9 mouse cellular contexts compared by ENCODE assay signal in the genomic region with DNA sequence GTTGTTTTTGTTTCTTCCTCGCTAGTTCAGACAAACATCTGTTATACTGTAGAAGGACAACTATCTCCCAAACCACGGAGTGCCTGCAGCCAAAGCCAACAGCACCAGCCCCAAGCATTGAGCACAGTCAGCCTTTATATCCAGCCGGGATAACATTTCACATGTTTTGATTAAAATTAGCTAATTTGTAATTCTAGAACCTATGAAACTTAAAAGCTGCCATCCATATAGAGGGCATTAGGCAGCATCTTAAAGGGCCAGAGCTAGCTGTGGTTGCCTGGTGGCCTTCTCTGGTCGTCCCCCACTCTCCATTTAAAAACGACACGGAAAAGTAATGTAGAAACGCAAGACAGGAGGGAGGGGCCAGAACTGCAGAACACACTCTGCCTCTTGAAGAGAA. TPM values are rescaled to one million over a fixed set of nuclear protein-coding genes. Genes with fewer than 3 reads are reported as not detected.
A peak's percentile ranks its signal among the peaks of the same experiment; 100 is the strongest.
DNase-seq lines count a peak whose midpoint lies in the region; ATAC-seq and TF ChIP-seq lines count a peak whose summit lies in the region.
"Had no signal": no experiment of that assay in that cellular context is flagged by ENCODE, and none has a peak within 500 bp of the region (broad histone marks: within the 10 kb centered on the region; RNA-seq: fewer than 3 reads in every experiment).

No protein-coding gene starts in this region.

- no peaks in the 10 kb centered on the region for H3K36me3 ChIP-seq in neural tube, embryonic 11.5 days (ENCODE audit: control insufficient read depth, insufficient read depth, low read length)
- H3K36me3 ChIP-seq in heart, embryonic 13.5 days = no peaks in the 10 kb centered on the region
- H3K36me3 ChIP-seq in limb, embryonic 13.5 days = no peaks in the 10 kb centered on the region
- no peaks in the 10 kb centered on the region for H3K36me3 ChIP-seq in lung, postnatal 0 days (ENCODE audit: insufficient read depth, low read length)
- no peaks in the 10 kb centered on the region for H3K36me3 ChIP-seq in thymus, adult 2 months (ENCODE audit: control insufficient read depth, insufficient read depth, low read length)
- H3K36me3 ChIP-seq: liver, embryonic 13.5 days had no signal

- peaks cover 8% of the 10 kb centered on the region for H3K27me3 ChIP-seq in neural tube, embryonic 11.5 days (ENCODE audit: control insufficient read depth, insufficient read depth, low read length)
- H3K27me3 ChIP-seq in heart, embryonic 13.5 days (replicated peaks) = peaks cover 31% of the 10 kb centered on the region
- H3K27me3 ChIP-seq in limb, embryonic 13.5 days = peaks cover 23% of the 10 kb centered on the region
- H3K27me3 ChIP-seq in lung, postnatal 0 days (replicated peaks; ENCODE audit: insufficient read depth, low read length) = peaks cover 46% of the 10 kb centered on the region
- peaks cover 28% of the 10 kb centered on the region for H3K27me3 ChIP-seq in thymus, adult 2 months (ENCODE audit: control insufficient read depth, insufficient read depth, low read length)

- 4% methylated on average over 7 of the region's 7 CpGs for WGBS in neural tube, embryonic 11.5 days
- WGBS in heart, embryonic 13.5 days = 14% methylated on average over 7 of the region's 7 CpGs
- 2% methylated on average over 7 of the region's 7 CpGs for WGBS in limb, embryonic 13.5 days
- 12% methylated on average over 7 of the region's 7 CpGs for WGBS in lung, postnatal 0 days
- WGBS in thymus, adult 2 months = 13% methylated on average over 7 of the region's 7 CpGs

- no peak for TF ChIP-seq EP300 in lung, postnatal 0 days (IDR thresholded peaks at IDR 0.05)

- H3K27ac ChIP-seq in neural tube, embryonic 11.5 days (ENCODE audit: low read depth, low read length) = no peak overlapping the region
- no peak overlapping the region for H3K27ac ChIP-seq in heart, embryonic 13.5 days (replicated peaks)
- H3K27ac ChIP-seq in limb, embryonic 13.5 days = no peak overlapping the region
- H3K27ac ChIP-seq in lung, postnatal 0 days (ENCODE audit: low read length) = no peak overlapping the region
- H3K27ac ChIP-seq in thymus, adult 2 months (ENCODE audit: control insufficient read depth, insufficient read depth, low read length) = no peak overlapping the region
- H3K27ac ChIP-seq: liver, embryonic 13.5 days had no signal

- DNase-seq in neural tube, embryonic 11.5 days (ENCODE audit: low spot score) = no peak
- no peak for DNase-seq in neural tube, embryonic 10.5 days (ENCODE audit: extremely low spot score, low spot score)
- DNase-seq in urinary bladder, postnatal 14 days (ENCODE audit: low spot score) = no peak
- DNase-seq in ovary, adult 18-20 months (ENCODE audit: low spot score) = no peak
- no peak for DNase-seq in lung, postnatal 0 days (ENCODE audit: low spot score)
- no peak for DNase-seq in thymus, adult 2 months
- DNase-seq: liver, embryonic 13.5 days had no signal

- no peak for TF ChIP-seq POLR2A in thymus, adult 2 months (IDR thresholded peaks at IDR 0.05; ENCODE audit: control insufficient read depth, extremely low read depth, insufficient read depth, low read length, poor library complexity)

- peak overlapping the region; percentile 82 for H3K4me3 ChIP-seq in neural tube, embryonic 11.5 days (ENCODE audit: low read depth, low read length)
- H3K4me3 ChIP-seq in heart, embryonic 13.5 days = peak overlapping the region; percentile 90
- peak overlapping the region; percentile 89 for H3K4me3 ChIP-seq in limb, embryonic 13.5 days
- no peak overlapping the region for H3K4me3 ChIP-seq in lung, postnatal 0 days (ENCODE audit: low read depth, low read length)
- no peak overlapping the region for H3K4me3 ChIP-seq in thymus, adult 2 months (ENCODE audit: control insufficient read depth, insufficient read depth, low read length)

- H3K4me2 ChIP-seq in neural tube, embryonic 11.5 days (ENCODE audit: low read depth) = peak overlapping the region; percentile 93
- H3K4me2 ChIP-seq in heart, embryonic 13.5 days = peak overlapping the region; percentile 93
- H3K4me2 ChIP-seq in limb, embryonic 13.5 days (replicated peaks) = peak overlapping the region; percentile 84
- H3K4me2 ChIP-seq in lung, postnatal 0 days (replicated peaks; ENCODE audit: low read depth, low read length) = no peak overlapping the region

- TF ChIP-seq CTCF in lung, postnatal 0 days (IDR thresholded peaks at IDR 0.05) = no peak
- no peak for TF ChIP-seq CTCF in thymus, adult 2 months (IDR thresholded peaks at IDR 0.05; ENCODE audit: borderline replicate concordance, control insufficient read depth, extremely low read depth, insufficient read depth, low read length, poor library complexity)

- no peaks in the 10 kb centered on the region for H3K9me3 ChIP-seq in neural tube, embryonic 11.5 days (ENCODE audit: control insufficient read depth, low read length)
- H3K9me3 ChIP-seq in heart, embryonic 13.5 days = no peaks in the 10 kb centered on the region
- no peaks in the 10 kb centered on the region for H3K9me3 ChIP-seq in limb, embryonic 13.5 days
- no peaks in the 10 kb centered on the region for H3K9me3 ChIP-seq in lung, postnatal 0 days (ENCODE audit: low read length)
- H3K9me3 ChIP-seq: liver, embryonic 13.5 days had no signal

- ATAC-seq in neural tube, embryonic 11.5 days (ENCODE audit: insufficient read depth, low FRiP score, low TSS enrichment) = no peak
- ATAC-seq in heart, embryonic 13.5 days (ENCODE audit: extremely low read depth, insufficient number of reproducible peaks, low FRiP score, low TSS enrichment) = no peak
- ATAC-seq in limb, embryonic 13.5 days (ENCODE audit: low FRiP score, low read depth) = no peak
- no peak for ATAC-seq in lung, postnatal 0 days

- no peak overlapping the region for H3K9ac ChIP-seq in neural tube, embryonic 11.5 days (ENCODE audit: low read length)
- H3K9ac ChIP-seq in heart, embryonic 13.5 days = peak overlapping the region; percentile 50; the same call in 1 of the 2 replicates
- H3K9ac ChIP-seq in limb, embryonic 13.5 days = 0 out of 2 replicates have a peak overlapping the region, but pooled peaks have one; percentile 87
- H3K9ac ChIP-seq in lung, postnatal 0 days (replicated peaks; ENCODE audit: low read depth) = no peak overlapping the region
- H3K9ac ChIP-seq: liver, embryonic 13.5 days had no signal

- peaks cover 12% of the 10 kb centered on the region for H3K4me1 ChIP-seq in neural tube, embryonic 11.5 days (ENCODE audit: control insufficient read depth, insufficient read depth, low read length)
- peaks cover 44% of the 10 kb centered on the region for H3K4me1 ChIP-seq in heart, embryonic 13.5 days
- H3K4me1 ChIP-seq in limb, embryonic 13.5 days = peaks cover 52% of the 10 kb centered on the region
- no peaks in the 10 kb centered on the region for H3K4me1 ChIP-seq in lung, postnatal 0 days (ENCODE audit: insufficient read depth, low read depth, low read length)
- peaks cover 4% of the 10 kb centered on the region for H3K4me1 ChIP-seq in thymus, adult 2 months (replicated peaks; ENCODE audit: control insufficient read depth, insufficient read depth, low read length)

RNA-seq across cellular contexts. Expression of a gene that starts 2.3 kb away (rescaled TPM):
- 4.5 and 4.6 TPM in 2 replicates for polyA plus RNA-seq in neural tube, embryonic 11.5 days (2014; fragmentation: Nextera tagmentation; extraction: Ambion mirVana)
- 1.6 and 1.7 TPM in 2 replicates for polyA plus RNA-seq in heart, embryonic 13.5 days (2015; fragmentation: Nextera tagmentation; extraction: Ambion mirVana)
- polyA plus RNA-seq in limb, embryonic 13.5 days (2015; fragmentation: Nextera tagmentation; extraction: Ambion mirVana) = 4.0 and 4.5 TPM in 2 replicates
- 0.27 and 0.31 TPM in 2 replicates for polyA plus RNA-seq in lung, postnatal 0 days (2015; fragmentation: Nextera tagmentation; extraction: Ambion mirVana)
- polyA plus RNA-seq in thymus, adult 2 months (2012; rRNA removed) = 0.40 and 0.45 TPM in 2 replicates

RNA-seq across cellular contexts. Expression of a gene that starts 2.4 kb away (rescaled TPM):
- 1.3 and 1.9 TPM in 2 replicates for polyA plus RNA-seq in neural tube, embryonic 11.5 days (2014; fragmentation: Nextera tagmentation; extraction: Ambion mirVana)
- polyA plus RNA-seq in heart, embryonic 13.5 days (2015; fragmentation: Nextera tagmentation; extraction: Ambion mirVana) = 0.52 and 0.64 TPM in 2 replicates
- polyA plus RNA-seq in limb, embryonic 13.5 days (2015; fragmentation: Nextera tagmentation; extraction: Ambion mirVana) = 0.94 and 1.0 TPM in 2 replicates
- polyA plus RNA-seq in lung, postnatal 0 days (2015; fragmentation: Nextera tagmentation; extraction: Ambion mirVana) = 0.16 TPM in 1 of 2 replicates, not detected in the other
- polyA plus RNA-seq in thymus, adult 2 months (2012; rRNA removed) = 0.20 and 0.31 TPM in 2 replicates
- polyA plus RNA-seq: liver, embryonic 13.5 days had no signal

RNA-seq across cellular contexts. Expression of a gene that starts 49.2 kb away (rescaled TPM):
- polyA plus RNA-seq in neural tube, embryonic 11.5 days (2014; fragmentation: Nextera tagmentation; extraction: Ambion mirVana) = 12.9 and 14.0 TPM in 2 replicates
- 9.7 and 11.4 TPM in 2 replicates for polyA plus RNA-seq in heart, embryonic 13.5 days (2015; fragmentation: Nextera tagmentation; extraction: Ambion mirVana)
- polyA plus RNA-seq in limb, embryonic 13.5 days (2015; fragmentation: Nextera tagmentation; extraction: Ambion mirVana) = 10.7 and 12.7 TPM in 2 replicates
- polyA plus RNA-seq in lung, postnatal 0 days (2015; fragmentation: Nextera tagmentation; extraction: Ambion mirVana) = 4.5 and 5.1 TPM in 2 replicates
- 10.5 and 11.5 TPM in 2 replicates for polyA plus RNA-seq in thymus, adult 2 months (2012; rRNA removed)

Comparison
In these comparisons a context has a peak if more than half of its experiments do, and no peak if none do; other contexts are left out.
1. H3K4me3 ChIP-seq: peak in neural tube, embryonic 11.5 days (single experiment), heart, embryonic 13.5 days (single experiment) and limb, embryonic 13.5 days (single experiment); none in lung, postnatal 0 days (single experiment) and thymus, adult 2 months (single experiment).
2. H3K9ac ChIP-seq: peak in heart, embryonic 13.5 days (single experiment) and limb, embryonic 13.5 days (single experiment); none in neural tube, embryonic 11.5 days (single experiment) and lung, postnatal 0 days (single experiment).